Mouse (Mus musculus) limb, embryonic 15.5 days (tissue): Measurements from ENCODE around the gene Fat3. TPM values are rescaled to one million over a fixed set of nuclear protein-coding genes. Genes with fewer than 3 reads are reported as not detected.

Experiments
- ATAC-seq: fragments of 200-750 bp; cut with Nextera tagmentation; 2 replicates; pipeline ENCODE4 v1.8.0; 2017; ENCODE audit warnings: low read depth, moderate TSS enrichment; ENCODE audit not compliant: insufficient number of reproducible peaks, low FRiP score, low TSS enrichment
- H3K27ac ChIP-seq: fragments of 300-500 bp; sonication (generic); 2 replicates; pipeline ENCODE4 v1.5.1; 2015; ENCODE audit warnings: moderate library complexity, mild to moderate bottlenecking, inconsistent platforms
- H3K27me3 ChIP-seq: fragments of 300-500 bp; sonication (generic); 2 replicates; pipeline ENCODE4 v1.6.1; 2015; ENCODE audit warnings: inconsistent platforms
- H3K36me3 ChIP-seq: fragments of 300-500 bp; sonication (generic); 2 replicates; pipeline ENCODE4 v1.6.1; 2015; ENCODE audit warnings: inconsistent platforms
- H3K4me1 ChIP-seq: fragments of 300-500 bp; sonication (generic); 2 replicates; pipeline ENCODE4 v1.6.1; 2015; ENCODE audit warnings: inconsistent platforms
- H3K4me2 ChIP-seq: fragments of 300-500 bp; sonication (generic); 2 replicates; pipeline ENCODE4 v1.6.1; 2015; ENCODE audit warnings: mild to moderate bottlenecking, inconsistent platforms
- H3K4me3 ChIP-seq: fragments of 300-500 bp; sonication (generic); 2 replicates; pipeline ENCODE4 v1.5.1; 2015; ENCODE audit warnings: mild to moderate bottlenecking, inconsistent platforms
- H3K9ac ChIP-seq: fragments of 300-500 bp; sonication (generic); 2 replicates; pipeline ENCODE4 v1.6.1; 2015; ENCODE audit warnings: inconsistent platforms
- H3K9me3 ChIP-seq: fragments of 300-500 bp; sonication (generic); 2 replicates; pipeline ENCODE4 v1.6.1; 2016; ENCODE audit warnings: inconsistent platforms
- WGBS: fragments of 180-500 bp; shearing (Covaris S2); methylation state at CpG from one replicate; pipeline ENCODE4 v1.1.7; 2015; 5-methylcytosine and 5-hydroxymethylcytosine counted together
- polyA plus RNA-seq: library from polyadenylated mRNA; unstranded; fragments of >200 nt; fragmentation: Nextera tagmentation; extraction: Ambion mirVana; gene quantifications from 2 replicates; pipeline ENCODE4 v1.2.1, GENCODE M21; 2015

Fat3 gene
- polyA plus RNA-seq, 1 experiment from 2014 or later = 2.6 TPM

DNA sequence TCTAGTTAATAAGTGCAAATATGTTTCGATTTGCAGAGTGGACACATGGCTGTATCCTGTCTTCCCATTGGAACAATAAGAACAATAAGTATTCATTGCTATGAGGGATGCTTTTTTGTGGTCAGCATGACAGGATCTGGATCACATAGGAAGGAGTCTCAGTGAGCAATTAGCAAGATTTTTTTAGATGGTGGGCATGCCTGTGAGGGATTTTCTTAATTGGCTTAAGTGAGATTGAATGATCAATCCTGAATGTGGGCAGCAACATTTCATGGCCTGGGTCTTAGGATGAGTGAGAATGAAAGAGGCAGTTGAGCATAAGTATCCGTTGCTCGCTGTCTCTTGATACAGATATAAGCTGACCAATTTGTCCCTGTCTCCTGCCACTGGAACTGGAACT lies 4.8 kb downstream of the Fat3 start:
- no peaks in the 10 kb centered on the region for H3K9me3 ChIP-seq
- no peak overlapping the region for H3K4me2 ChIP-seq
- no peak overlapping the region for H3K27ac ChIP-seq
- ATAC-seq = no peak
- peaks cover 5% of the 10 kb centered on the region; the same call in 1 of the 2 replicates for H3K27me3 ChIP-seq
- H3K4me3 ChIP-seq = no peak overlapping the region
- H3K9ac ChIP-seq = no peak overlapping the region
- 91% methylated on average over 3 of the region's 3 CpGs for WGBS
- H3K4me1 ChIP-seq = peaks cover 17% of the 10 kb centered on the region
- H3K36me3 ChIP-seq = no peaks in the 10 kb centered on the region

DNA sequence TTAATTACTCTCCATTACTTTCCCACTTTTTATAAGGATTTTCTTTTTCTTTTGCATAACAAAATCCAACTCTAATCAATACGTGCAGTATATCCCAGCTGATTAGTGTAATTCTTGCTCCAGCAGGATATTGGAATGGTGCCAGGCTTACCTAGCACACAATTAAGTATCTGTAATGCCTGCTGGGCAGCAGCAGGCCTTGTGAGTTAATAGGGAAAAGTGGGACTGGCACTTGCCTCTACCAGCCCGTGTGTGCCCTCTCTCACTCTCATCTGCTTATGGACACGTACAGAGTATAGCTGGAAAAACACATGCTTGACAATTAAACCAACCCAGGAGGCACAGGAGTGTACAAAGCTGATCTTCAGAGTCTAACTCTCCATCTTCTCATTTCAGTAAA lies 11.4 kb downstream of the Fat3 start:
- Histone ChIP-seq H3K27ac (no peak overlapping the region), H3K27me3 (no peaks in the 10 kb centered on the region), H3K4me3 (no peak overlapping the region), H3K4me1 (no peaks in the 10 kb centered on the region), H3K4me2 (no peak overlapping the region), H3K9me3 (no peaks in the 10 kb centered on the region), H3K9ac (no peak overlapping the region), H3K36me3 (no peaks in the 10 kb centered on the region)
- 34% methylated on average over 3 of the region's 3 CpGs for WGBS
- ATAC-seq = no peak

DNA sequence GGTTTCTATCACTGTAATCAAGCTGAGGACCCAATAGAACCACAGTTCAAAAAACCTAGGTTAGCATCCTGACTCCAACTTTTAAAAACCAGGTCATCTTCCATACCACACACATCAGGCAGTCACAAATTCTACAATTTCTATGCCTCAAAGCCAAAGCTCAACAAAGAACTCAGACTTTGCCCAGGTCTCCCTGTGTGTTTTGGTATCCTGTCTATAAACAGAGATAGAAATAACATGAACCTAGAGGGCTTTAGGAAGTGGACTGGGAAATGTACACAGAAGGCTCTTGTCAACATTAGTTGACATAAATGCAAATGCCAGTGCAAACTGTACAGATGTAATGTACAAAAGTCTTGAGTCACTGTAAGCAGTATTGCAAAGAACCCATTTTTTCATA lies 13.5 kb downstream of the Fat3 start:
- Histone ChIP-seq H3K4me2 (no peak overlapping the region), H3K27ac (no peak overlapping the region), H3K4me1 (no peaks in the 10 kb centered on the region), H3K4me3 (no peak overlapping the region), H3K9me3 (no peaks in the 10 kb centered on the region), H3K27me3 (no peaks in the 10 kb centered on the region), H3K36me3 (no peaks in the 10 kb centered on the region), H3K9ac (no peak overlapping the region)
- ATAC-seq = no peak

DNA sequence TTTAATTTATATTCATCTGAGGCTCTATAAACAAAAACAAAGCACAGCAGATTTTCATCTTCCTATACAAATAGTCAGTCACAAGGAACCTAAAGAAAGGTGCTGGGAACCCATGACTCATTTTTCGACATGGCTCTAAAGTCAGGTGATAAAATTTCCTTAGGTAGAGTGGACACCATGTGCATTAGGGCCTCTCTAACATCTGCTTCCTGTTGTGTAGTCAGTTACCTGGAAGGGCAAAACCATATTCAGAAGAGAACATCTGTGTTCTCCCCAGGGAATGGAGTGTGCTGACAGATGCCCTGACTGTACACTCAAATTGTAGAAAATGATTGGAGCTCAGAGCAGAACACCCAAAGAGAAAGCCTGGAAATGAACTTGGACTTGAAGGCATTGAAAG lies 14.9 kb downstream of the Fat3 start:
- Histone ChIP-seq H3K4me1 (no peaks in the 10 kb centered on the region), H3K4me2 (no peak overlapping the region), H3K9ac (no peak overlapping the region), H3K27ac (no peak overlapping the region), H3K27me3 (no peaks in the 10 kb centered on the region), H3K9me3 (no peaks in the 10 kb centered on the region), H3K36me3 (no peaks in the 10 kb centered on the region), H3K4me3 (no peak overlapping the region)
- ATAC-seq = no peak
- 75% methylated on average over 1 of the region's 1 CpGs for WGBS

DNA sequence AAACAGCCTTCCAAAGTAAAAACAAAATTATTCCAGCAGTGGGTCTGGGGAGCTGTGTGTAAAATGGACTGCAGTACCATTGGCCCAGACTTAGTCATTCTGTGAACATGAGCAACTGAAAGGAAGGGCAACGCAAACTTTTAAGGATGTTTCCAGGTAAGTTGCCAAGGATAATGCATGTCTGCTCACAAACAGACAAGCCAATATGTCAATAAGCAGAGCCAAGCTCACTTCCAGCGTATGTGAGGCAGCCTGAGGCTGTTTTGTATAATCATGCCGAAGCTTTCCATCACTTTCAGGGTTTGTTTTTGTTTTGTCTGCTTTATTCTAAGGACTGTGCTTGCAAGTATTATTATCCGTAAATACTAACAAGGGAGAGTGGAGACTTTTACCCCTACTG lies 15.9 kb downstream of the Fat3 start:
- ATAC-seq = no peak

DNA sequence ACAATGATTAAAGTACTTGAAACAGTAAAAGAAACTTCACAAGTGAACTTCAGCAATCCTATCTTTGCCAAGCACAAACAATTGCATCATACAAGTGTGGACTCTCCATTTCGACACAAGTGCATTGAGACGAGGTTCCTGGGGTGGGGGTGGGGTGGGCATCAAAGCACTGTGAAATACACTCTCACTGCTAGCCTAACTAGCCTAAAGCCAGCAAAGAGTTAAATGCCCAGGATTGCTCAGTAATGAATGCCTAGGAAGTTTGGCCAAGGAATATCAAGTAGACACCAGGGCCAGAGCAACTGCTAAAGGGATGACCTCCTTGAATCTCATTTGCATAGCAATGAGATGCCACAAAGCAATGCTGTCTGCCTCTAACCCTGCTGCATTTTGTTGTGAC lies 16.3 kb downstream of the Fat3 start:
- 57% methylated on average over 2 of the region's 2 CpGs for WGBS
- Histone ChIP-seq H3K27ac (no peak overlapping the region), H3K4me1 (no peaks in the 10 kb centered on the region), H3K9me3 (no peaks in the 10 kb centered on the region), H3K4me2 (no peak overlapping the region), H3K9ac (no peak overlapping the region), H3K36me3 (no peaks in the 10 kb centered on the region), H3K4me3 (no peak overlapping the region), H3K27me3 (no peaks in the 10 kb centered on the region)
- no peak for ATAC-seq

More for the DNA sequence above, 15.9 kb downstream of the Fat3 start:
- Histone ChIP-seq H3K27me3 (no peaks in the 10 kb centered on the region), H3K36me3 (no peaks in the 10 kb centered on the region), H3K4me1 (no peaks in the 10 kb centered on the region), H3K27ac (no peak overlapping the region), H3K9ac (no peak overlapping the region), H3K9me3 (no peaks in the 10 kb centered on the region), H3K4me3 (no peak overlapping the region), H3K4me2 (no peak overlapping the region)
- 56% methylated on average over 4 of the region's 4 CpGs for WGBS

DNA sequence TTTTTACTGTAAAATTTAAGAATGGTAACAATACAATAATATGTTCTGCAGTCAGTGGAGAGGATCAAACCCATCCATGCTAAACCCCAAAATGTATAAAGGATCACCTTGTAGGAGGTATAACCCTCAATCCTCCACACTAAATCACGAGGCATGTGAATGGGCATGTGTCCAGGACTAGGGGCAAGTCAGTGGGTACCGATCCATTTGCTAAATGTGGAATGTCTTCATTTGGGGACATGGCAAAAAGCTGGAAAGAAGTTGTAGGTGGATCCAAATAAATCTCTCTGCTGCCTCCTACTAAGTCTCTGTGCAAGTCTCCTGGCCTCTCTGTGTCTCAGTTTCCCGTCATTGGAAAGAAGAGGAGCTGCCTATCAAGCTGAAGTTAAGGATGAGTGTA lies 39.6 kb downstream of the Fat3 start:
- Histone ChIP-seq H3K9me3 (no peaks in the 10 kb centered on the region), H3K27me3 (no peaks in the 10 kb centered on the region), H3K36me3 (no peaks in the 10 kb centered on the region), H3K9ac (no peak overlapping the region), H3K4me3 (no peak overlapping the region), H3K27ac (no peak overlapping the region), H3K4me2 (no peak overlapping the region), H3K4me1 (no peaks in the 10 kb centered on the region)
- ATAC-seq = no peak
- WGBS = 78% methylated on average over 3 of the region's 3 CpGs

DNA sequence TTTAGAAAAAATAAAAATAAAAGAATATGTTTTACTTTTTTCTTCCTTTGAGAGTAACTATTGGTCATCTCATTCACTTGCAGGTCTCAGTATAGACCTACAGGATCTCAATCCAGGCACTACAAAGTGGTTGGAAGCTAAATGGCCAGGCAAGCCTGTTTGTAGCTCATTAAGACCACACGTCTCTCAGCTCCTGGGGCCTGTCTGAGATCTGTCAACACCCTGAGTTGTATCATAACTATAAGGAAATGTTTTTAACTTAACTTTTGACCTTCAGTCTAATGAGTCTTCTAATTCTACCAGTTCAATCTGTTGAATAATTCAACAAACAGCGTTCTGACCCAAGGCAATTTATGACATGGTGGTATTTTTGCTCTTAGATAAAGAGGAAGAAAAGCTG lies 40.5 kb downstream of the Fat3 start:
- no peaks in the 10 kb centered on the region for H3K9me3 ChIP-seq
- no peak overlapping the region for H3K4me3 ChIP-seq
- 26% methylated on average over 2 of the region's 2 CpGs for WGBS
- H3K9ac ChIP-seq = no peak overlapping the region
- H3K4me1 ChIP-seq = no peaks in the 10 kb centered on the region
- no peak for ATAC-seq
- H3K27ac ChIP-seq = no peak overlapping the region
- no peaks in the 10 kb centered on the region for H3K27me3 ChIP-seq
- H3K36me3 ChIP-seq = no peaks in the 10 kb centered on the region
- H3K4me2 ChIP-seq = no peak overlapping the region

DNA sequence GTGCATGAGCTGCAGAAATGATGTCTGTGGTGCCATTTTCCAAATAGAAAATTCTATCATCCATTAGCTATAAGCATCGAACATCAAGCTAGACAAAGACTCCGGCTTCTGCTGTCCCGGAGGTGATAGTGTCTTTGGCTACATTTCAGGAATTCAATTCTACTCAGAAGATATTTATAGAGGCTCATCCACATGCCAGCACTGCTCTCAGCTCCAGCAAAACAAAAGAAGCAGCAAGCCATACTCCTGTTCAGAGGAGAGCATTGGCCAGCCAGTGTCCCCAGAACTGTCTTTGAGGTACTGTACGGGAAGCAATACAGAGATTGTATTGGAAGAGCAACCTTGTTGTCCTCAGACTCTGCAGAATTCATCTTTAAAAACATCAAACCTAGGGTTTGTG lies 59.2 kb downstream of the Fat3 start:
- H3K4me1 ChIP-seq = peaks cover 3% of the 10 kb centered on the region; the same call in 1 of the 2 replicates
- H3K27me3 ChIP-seq = no peaks in the 10 kb centered on the region
- no peak overlapping the region for H3K4me2 ChIP-seq
- no peak overlapping the region for H3K4me3 ChIP-seq
- H3K9ac ChIP-seq = no peak overlapping the region
- no peak for ATAC-seq
- H3K27ac ChIP-seq = no peak overlapping the region
- H3K36me3 ChIP-seq = no peaks in the 10 kb centered on the region
- no peaks in the 10 kb centered on the region for H3K9me3 ChIP-seq
- WGBS = 75% methylated on average over 4 of the region's 4 CpGs

DNA sequence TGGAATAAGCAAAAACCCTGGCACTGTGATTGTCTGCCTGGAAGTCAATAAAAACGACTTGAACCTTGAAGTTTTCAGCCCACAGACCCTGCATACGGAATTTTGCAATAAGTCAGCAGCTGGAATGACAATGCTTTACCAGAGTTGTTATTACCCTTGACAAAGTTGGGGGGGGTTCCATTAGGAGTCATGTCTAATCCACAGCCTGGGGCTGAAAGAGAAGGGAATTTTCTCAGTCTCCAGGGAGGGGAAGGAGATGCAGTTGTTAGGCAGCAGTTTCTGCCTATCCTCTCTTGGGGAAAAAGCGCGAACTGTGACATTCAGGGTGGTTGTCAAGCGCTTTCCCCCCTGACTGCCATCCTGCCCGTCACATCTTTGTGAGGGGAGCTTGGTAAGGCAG lies 60.4 kb downstream of the Fat3 start:
- 55% methylated on average over 6 of the region's 6 CpGs for WGBS
- Histone ChIP-seq H3K27ac (no peak overlapping the region), H3K36me3 (no peaks in the 10 kb centered on the region), H3K27me3 (no peaks in the 10 kb centered on the region), H3K4me3 (no peak overlapping the region), H3K4me1 (peaks cover 3% of the 10 kb centered on the region; the same call in 1 of the 2 replicates), H3K9ac (no peak overlapping the region), H3K9me3 (no peaks in the 10 kb centered on the region), H3K4me2 (no peak overlapping the region)
- no peak for ATAC-seq

DNA sequence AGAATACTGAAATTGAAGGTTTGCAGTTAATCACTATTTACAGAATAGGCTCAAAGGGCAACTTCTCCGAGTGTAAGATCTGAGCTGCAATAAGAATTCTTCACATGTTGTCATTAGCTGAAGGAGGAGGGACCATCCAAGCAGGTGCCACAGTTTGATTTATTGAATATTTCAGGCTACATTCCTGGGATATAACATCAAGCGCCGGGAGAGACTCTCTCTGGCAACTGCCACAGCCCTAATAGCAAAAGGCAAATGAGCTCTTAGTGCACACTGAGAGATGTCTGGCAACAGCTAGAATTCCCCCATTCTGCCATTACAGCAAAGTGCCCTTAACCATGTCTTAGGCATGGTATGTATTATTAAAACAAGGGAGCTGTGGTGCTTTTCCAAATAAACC lies 61.1 kb downstream of the Fat3 start:
- Histone ChIP-seq H3K4me2 (no peak overlapping the region), H3K36me3 (no peaks in the 10 kb centered on the region), H3K9me3 (no peaks in the 10 kb centered on the region), H3K27me3 (no peaks in the 10 kb centered on the region), H3K4me3 (no peak overlapping the region), H3K27ac (no peak overlapping the region), H3K4me1 (peaks cover 3% of the 10 kb centered on the region; the same call in 1 of the 2 replicates), H3K9ac (no peak overlapping the region)
- WGBS = 31% methylated on average over 3 of the region's 3 CpGs
- no peak for ATAC-seq

DNA sequence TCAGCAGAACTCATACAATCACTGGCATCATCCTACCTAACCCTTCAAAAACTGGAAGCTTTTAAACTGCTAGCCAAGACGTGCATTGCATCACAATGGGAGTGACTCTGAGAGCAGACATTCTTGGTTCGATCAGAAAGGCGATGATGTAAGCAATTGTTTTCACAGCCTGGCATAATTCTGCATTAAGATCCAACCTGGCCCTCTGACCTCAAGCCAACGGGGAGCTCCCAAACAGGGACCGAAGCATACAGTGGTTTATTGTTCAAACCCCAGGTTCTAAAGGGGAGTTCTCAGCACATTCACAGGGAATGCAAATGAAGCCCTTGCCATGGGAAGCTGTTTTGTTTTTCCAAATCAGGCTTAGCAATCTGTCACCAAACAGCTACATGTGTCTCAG lies 63.3 kb downstream of the Fat3 start:
- Histone ChIP-seq H3K9me3 (no peaks in the 10 kb centered on the region), H3K4me2 (no peak overlapping the region)
- WGBS = 45% methylated on average over 5 of the region's 5 CpGs

DNA sequence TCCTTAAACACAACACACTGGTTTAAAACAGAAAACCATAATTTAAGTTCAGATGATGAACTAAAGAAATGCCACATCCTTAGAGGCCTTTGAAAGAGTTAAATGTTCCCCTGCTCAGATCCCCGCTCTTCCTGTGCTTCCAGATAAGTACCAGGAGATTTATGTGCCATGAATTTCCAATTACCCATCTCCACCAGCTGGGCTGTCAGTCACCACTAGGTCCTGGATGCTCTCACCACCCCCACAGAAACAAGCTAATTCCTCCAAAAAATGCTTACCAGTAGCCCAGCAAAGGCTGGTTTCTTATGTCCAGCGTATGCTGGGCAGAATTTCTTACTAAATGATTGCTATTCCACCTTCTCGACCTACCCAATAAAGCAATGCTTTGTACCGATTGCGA lies 72.5 kb downstream of the Fat3 start:
- H3K36me3 ChIP-seq = no peaks in the 10 kb centered on the region
- no peak overlapping the region for H3K27ac ChIP-seq
- H3K4me3 ChIP-seq = no peak overlapping the region
- ATAC-seq = no peak
- WGBS = 60% methylated on average over 5 of the region's 5 CpGs
- no peaks in the 10 kb centered on the region for H3K27me3 ChIP-seq
- H3K4me1 ChIP-seq = peaks cover under 1% of the 10 kb centered on the region; the same call in 1 of the 2 replicates
- H3K9ac ChIP-seq = no peak overlapping the region
- H3K9me3 ChIP-seq = no peaks in the 10 kb centered on the region
- H3K4me2 ChIP-seq = no peak overlapping the region

More for the DNA sequence above, 63.3 kb downstream of the Fat3 start:
- peaks cover 7% of the 10 kb centered on the region for H3K4me1 ChIP-seq
- H3K9ac ChIP-seq = no peak overlapping the region
- no peak for ATAC-seq
- H3K4me3 ChIP-seq = no peak overlapping the region
- no peaks in the 10 kb centered on the region for H3K36me3 ChIP-seq
- no peak overlapping the region for H3K27ac ChIP-seq
- H3K27me3 ChIP-seq = no peaks in the 10 kb centered on the region
